Mouse (Mus musculus): ENCODE results near the gene Oaz2. TPM values are rescaled to one million over a fixed set of nuclear protein-coding genes. Genes with fewer than 3 reads are reported as not detected.
A peak's percentile ranks its signal among the peaks of the same experiment; 100 is the strongest.

Oaz2 gene
- total RNA-seq, 1 experiment: 51.5 TPM

GRCm38 (mm10) chr9:65702286-65702685 lies 34.5 kb downstream of the Oaz2 start:
- no peak for DNase-seq (ENCODE audit: low read depth, low spot score)
- Histone ChIP-seq H3K27ac (ENCODE audit: insufficient read depth, low read depth, low read length, poor library complexity, severe bottlenecking) (no peak overlapping the region), H3K4me3 (ENCODE audit: insufficient read depth in 1 of 2, low read depth in 1 of 2, low read length in 2 of 2, poor library complexity in 1 of 2, severe bottlenecking in 1 of 2) (no peak overlapping the region), H3K4me1 (ENCODE audit: control insufficient read depth in 2 of 2, insufficient read depth in 2 of 2, low read length in 2 of 2, poor library complexity in 1 of 2) (peaks cover 2 to 8% of the 10 kb centered on the region in 2 experiments; a peak in 3 of 4 replicates), H3K9ac (ENCODE audit: insufficient read depth, low read depth, low read length, poor library complexity, severe bottlenecking) (no peak overlapping the region), H3K36me3 (ENCODE audit: control insufficient read depth, insufficient read depth, low read length, poor library complexity, severe bottlenecking) (peaks cover 33% of the 10 kb centered on the region), H3K9me3 (ENCODE audit: control insufficient read depth, insufficient read depth, low read depth, low read length) (no peaks in the 10 kb centered on the region)
- no peak for TF ChIP-seq CHD2 (IDR thresholded peaks at IDR 0.05; ENCODE audit: low read depth, low read length)
- 0 out of 2 replicates have a peak, but pooled peaks have one; percentile 22 for TF ChIP-seq MAFK (IDR thresholded peaks at IDR 0.05; ENCODE audit: insufficient read depth, low read depth, low read length)
- in situ Hi-C loops (cut with MboI; ENCODE audit: low sequenced_read_pairs in 2 of 2, unreplicated experiment in 2 of 2): no loop called here

GRCm38 (mm10) chr9:65703241-65703640 lies 35.4 kb downstream of the Oaz2 start:
- H3K9ac ChIP-seq (ENCODE audit: insufficient read depth, low read depth, low read length, poor library complexity, severe bottlenecking): no peak overlapping the region
- no peak overlapping the region for H3K4me3 ChIP-seq (ENCODE audit: insufficient read depth in 1 of 2, low read depth in 1 of 2, low read length in 2 of 2, poor library complexity in 1 of 2, severe bottlenecking in 1 of 2)
- in situ Hi-C loops (cut with MboI; ENCODE audit: low sequenced_read_pairs in 2 of 2, unreplicated experiment in 2 of 2): no loop called here
- no peaks in the 10 kb centered on the region for H3K9me3 ChIP-seq (ENCODE audit: control insufficient read depth, insufficient read depth, low read depth, low read length)
- TF ChIP-seq ZC3H11A (IDR thresholded peaks at IDR 0.05; ENCODE audit: borderline replicate concordance, low read depth, low read length): no peak
- TF ChIP-seq ZNF384 (IDR thresholded peaks at IDR 0.05; ENCODE audit: low read depth, low read length): no peak
- no peak for TF ChIP-seq MAFK (IDR thresholded peaks at IDR 0.05; ENCODE audit: insufficient read depth, low read depth, low read length)
- no peak for TF ChIP-seq HCFC1 (IDR thresholded peaks at IDR 0.05; ENCODE audit: borderline replicate concordance, insufficient read depth, low read length)
- TF ChIP-seq CHD2 (IDR thresholded peaks at IDR 0.05; ENCODE audit: low read depth, low read length): no peak
- H3K4me1 ChIP-seq (ENCODE audit: control insufficient read depth in 2 of 2, insufficient read depth in 2 of 2, low read length in 2 of 2, poor library complexity in 1 of 2): peaks cover 2 to 8% of the 10 kb centered on the region in 2 experiments; a peak in 3 of 4 replicates
- H3K36me3 ChIP-seq (ENCODE audit: control insufficient read depth, insufficient read depth, low read length, poor library complexity, severe bottlenecking): peaks cover 26% of the 10 kb centered on the region
- DNase-seq (ENCODE audit: low read depth, low spot score): no peak
- H3K27ac ChIP-seq (ENCODE audit: insufficient read depth, low read depth, low read length, poor library complexity, severe bottlenecking): no peak overlapping the region

GRCm38 (mm10) chr9:65703926-65704595 lies 36.3 kb downstream of the Oaz2 start:
- peaks cover 26% of the 10 kb centered on the region for H3K36me3 ChIP-seq (ENCODE audit: control insufficient read depth, insufficient read depth, low read length, poor library complexity, severe bottlenecking)
- TF ChIP-seq ZC3H11A (IDR thresholded peaks at IDR 0.05; ENCODE audit: borderline replicate concordance, low read depth, low read length) (no peak), ZNF384 (IDR thresholded peaks at IDR 0.05; ENCODE audit: low read depth, low read length) (no peak), MAFK (IDR thresholded peaks at IDR 0.05; ENCODE audit: insufficient read depth, low read depth, low read length) (no peak), CHD2 (IDR thresholded peaks at IDR 0.05; ENCODE audit: low read depth, low read length) (no peak), HCFC1 (IDR thresholded peaks at IDR 0.05; ENCODE audit: borderline replicate concordance, insufficient read depth, low read length) (no peak)
- in situ Hi-C loops (cut with MboI; ENCODE audit: low sequenced_read_pairs in 2 of 2, unreplicated experiment in 2 of 2): no loop called here

GRCm38 (mm10) chr9:65718195-65718594 lies 50.4 kb downstream of the Oaz2 start:
- Histone ChIP-seq H3K9me3 (ENCODE audit: control insufficient read depth, insufficient read depth, low read depth, low read length) (no peaks in the 10 kb centered on the region), H3K36me3 (ENCODE audit: control insufficient read depth, insufficient read depth, low read length, poor library complexity, severe bottlenecking) (peaks cover 2% of the 10 kb centered on the region; the same call in 1 of the 2 replicates), H3K27ac (ENCODE audit: insufficient read depth, low read depth, low read length, poor library complexity, severe bottlenecking) (no peak overlapping the region), H3K9ac (ENCODE audit: insufficient read depth, low read depth, low read length, poor library complexity, severe bottlenecking) (no peak overlapping the region), H3K4me3 (ENCODE audit: insufficient read depth in 1 of 2, low read depth in 1 of 2, low read length in 2 of 2, poor library complexity in 1 of 2, severe bottlenecking in 1 of 2) (no peak overlapping the region), H3K4me1 (ENCODE audit: control insufficient read depth in 2 of 2, insufficient read depth in 2 of 2, low read length in 2 of 2, poor library complexity in 1 of 2) (peaks cover 0 to 10% of the 10 kb centered on the region in 2 experiments; a peak in 2 of 4 replicates)
- no peak for DNase-seq (ENCODE audit: low read depth, low spot score)
- in situ Hi-C loops (cut with MboI; ENCODE audit: low sequenced_read_pairs in 2 of 2, unreplicated experiment in 2 of 2): no loop called here
- TF ChIP-seq MAFK (IDR thresholded peaks at IDR 0.05; ENCODE audit: insufficient read depth, low read depth, low read length) (no peak), ZC3H11A (IDR thresholded peaks at IDR 0.05; ENCODE audit: borderline replicate concordance, low read depth, low read length) (no peak), ZNF384 (IDR thresholded peaks at IDR 0.05; ENCODE audit: low read depth, low read length) (no peak), CHD2 (IDR thresholded peaks at IDR 0.05; ENCODE audit: low read depth, low read length) (no peak), HCFC1 (IDR thresholded peaks at IDR 0.05; ENCODE audit: borderline replicate concordance, insufficient read depth, low read length) (no peak)

More at GRCm38 (mm10) chr9:65703926-65704595, 36.3 kb downstream of the Oaz2 start:
- Histone ChIP-seq H3K4me1 (ENCODE audit: control insufficient read depth in 2 of 2, insufficient read depth in 2 of 2, low read length in 2 of 2, poor library complexity in 1 of 2) (peaks cover 2 to 8% of the 10 kb centered on the region in 2 experiments; a peak in 3 of 4 replicates), H3K9ac (ENCODE audit: insufficient read depth, low read depth, low read length, poor library complexity, severe bottlenecking) (no peak overlapping the region), H3K4me3 (ENCODE audit: insufficient read depth in 1 of 2, low read depth in 1 of 2, low read length in 2 of 2, poor library complexity in 1 of 2, severe bottlenecking in 1 of 2) (peak overlapping the region in 1 of 2 experiments; percentile 31; a peak in 2 of 4 replicates), H3K9me3 (ENCODE audit: control insufficient read depth, insufficient read depth, low read depth, low read length) (no peaks in the 10 kb centered on the region), H3K27ac (ENCODE audit: insufficient read depth, low read depth, low read length, poor library complexity, severe bottlenecking) (no peak overlapping the region)
- DNase-seq (ENCODE audit: low read depth, low spot score): peak; percentile 43
